Mouse (Mus musculus): ENCODE results near the gene Tlr9.

DNA sequence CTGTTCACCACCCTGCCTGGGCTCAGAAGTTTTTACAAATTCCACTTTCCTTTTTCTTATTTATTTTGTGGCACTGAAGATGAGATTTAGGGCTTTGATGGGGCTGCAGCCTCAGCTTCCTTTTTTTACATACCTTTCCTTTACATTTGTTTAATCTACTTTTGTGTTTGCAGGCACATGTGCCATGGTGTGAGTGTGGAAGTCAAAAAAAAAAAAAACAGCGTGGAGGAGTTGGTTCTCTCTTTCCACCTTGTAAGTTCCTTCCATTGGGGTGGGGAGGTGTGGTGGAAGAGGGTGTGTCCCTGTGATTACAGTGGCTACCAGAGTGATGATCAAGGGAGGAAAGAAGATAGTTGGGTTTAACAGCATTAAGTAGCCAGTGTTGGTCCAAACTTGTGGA lies 53.4 kb downstream of the Tlr9 start:
- TF ChIP-seq CTCF (IDR thresholded peaks at IDR 0.05; ENCODE audit: extremely low read depth, insufficient read length, insufficient replicate concordance, low read depth, low read length) (no peak), POLR2A (IDR thresholded peaks at IDR 0.05; ENCODE audit: low read depth, low read length) (no peak)

All from small intestine, adult 2 months (tissue).